Mouse (Mus musculus) ovary, adult 2 months (tissue): Measurements from ENCODE around the gene Olfr248. TPM values are rescaled to one million over a fixed set of nuclear protein-coding genes. Genes with fewer than 3 reads are reported as not detected.

Experiments
- polyA plus RNA-seq: library from polyadenylated mRNA; depleted of rRNA; stranded (reverse); fragments of >200 nt; gene quantifications from 2 replicates; pipeline ENCODE4 v1.2.3, GENCODE M21; 2012; rRNA removed

The Olfr248 gene
- not detected in 2 replicates for polyA plus RNA-seq

DNA sequence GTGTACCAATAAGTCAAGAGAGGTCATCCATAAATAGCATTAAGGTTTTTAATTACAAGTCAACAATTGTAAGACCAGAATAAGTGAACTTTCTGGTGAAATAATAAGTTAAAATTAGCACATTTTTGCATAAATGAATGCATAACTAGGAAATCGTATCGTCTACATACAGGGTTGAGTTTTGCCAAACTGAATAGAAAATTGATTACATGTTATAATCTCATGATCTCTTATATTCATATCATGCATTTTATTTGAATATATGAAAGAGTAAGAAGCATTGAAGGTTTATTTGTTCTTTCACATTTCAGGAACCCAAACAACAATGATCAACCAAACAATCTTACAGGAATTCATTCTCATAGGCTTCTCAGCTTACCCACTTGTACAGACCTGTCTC, at the start of gene Olfr248:
Olfr248 (plus strand) TSS at position 301 of the 400 bp plus-strand sequence.

DNA sequence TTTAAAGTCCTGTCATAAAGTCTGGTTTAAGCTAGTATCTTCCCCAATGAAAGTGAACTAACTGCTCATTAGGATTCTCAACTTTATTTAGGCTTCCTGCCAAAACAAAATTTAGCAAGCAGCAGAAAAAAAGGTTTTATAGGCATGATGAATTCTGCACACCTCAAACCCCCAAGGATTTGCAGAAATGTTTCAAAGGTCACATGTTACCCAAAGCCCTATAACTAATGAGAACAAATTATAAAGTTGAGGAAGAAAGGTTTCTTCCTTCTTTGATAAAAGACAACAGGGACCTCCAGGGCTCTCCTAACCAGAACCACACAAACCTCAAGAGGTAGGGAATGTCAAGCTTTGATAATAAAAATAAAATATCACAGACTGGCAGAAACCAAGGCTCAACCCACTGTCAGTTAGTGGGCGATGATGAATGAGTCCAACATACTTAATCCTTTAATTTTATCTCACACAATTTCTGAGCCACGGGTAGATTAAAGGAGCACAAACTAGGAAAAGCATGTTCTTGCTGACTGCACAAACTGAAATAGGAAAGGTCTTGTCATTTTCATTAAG, 25.9 kb upstream of the Olfr248 start, which contains the start of gene Olfr417:
Olfr417 (plus strand) TSS at position 241 of the 570 bp plus-strand sequence.

DNA sequence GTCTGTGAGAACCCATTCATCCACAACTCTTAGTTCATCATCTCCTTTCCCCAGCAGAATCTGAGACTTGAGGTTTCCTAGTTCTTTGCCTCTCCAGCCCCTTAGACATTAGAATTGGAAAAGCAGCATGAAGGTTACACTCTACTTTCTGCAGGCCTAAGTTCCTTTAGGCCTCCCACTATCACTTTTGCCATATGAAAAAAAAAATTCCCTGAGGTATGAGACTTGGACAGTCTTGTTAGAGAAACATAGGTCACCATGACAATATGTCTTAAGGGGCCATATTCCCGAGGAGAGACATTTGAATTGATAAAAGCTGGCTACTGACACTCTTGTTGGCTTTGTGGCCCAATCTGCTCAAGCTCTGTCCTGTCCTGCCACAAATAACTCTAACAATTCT, 32.9 kb downstream of the Olfr248 start, which contains the start of gene Olfr414:
Olfr414 (plus strand) TSS at position 301 of the 400 bp plus-strand sequence.

Other genes with a start within 250 kb of the Olfr248 start
- not detected in 2 replicates for gene Olfr420, start 235.4 kb upstream of the Olfr248 start, polyA plus RNA-seq
- not detected in 2 replicates for gene Spta1, start 218.3 kb upstream of the Olfr248 start, polyA plus RNA-seq
- not detected in 2 replicates for gene Olfr419, start 139.0 kb upstream of the Olfr248 start, polyA plus RNA-seq
- not detected in 2 replicates for gene Mptx1, start 60.5 kb upstream of the Olfr248 start, polyA plus RNA-seq
- not detected in 2 replicates for gene Olfr417, start 25.9 kb upstream of the Olfr248 start, polyA plus RNA-seq
- not detected in 2 replicates for gene Olfr414, start 33.0 kb downstream of the Olfr248 start, polyA plus RNA-seq
- gene Olfr220, start 51.0 kb downstream of the Olfr248 start, polyA plus RNA-seq: not detected in 2 replicates
- gene Fmn2, start 110.8 kb downstream of the Olfr248 start, polyA plus RNA-seq: 0.61 and 0.89 TPM in 2 replicates